Mouse (Mus musculus): ENCODE data around the gene Ubtd2.

- TF ChIP-seq POLR2A (IDR thresholded peaks at IDR 0.05; ENCODE audit: insufficient read depth, low read length) (no peak), CTCF (IDR thresholded peaks at IDR 0.05; ENCODE audit: low read depth, low read length) (no peak), EP300 (IDR thresholded peaks at IDR 0.05; ENCODE audit: insufficient read depth, low read depth, low read length) (no peak)
These were observed 454 bp downstream of the Ubtd2 start for GRCm38 (mm10) chr11:32455507-32456141.

Measured in ES-Bruce4 (cell line).